Mouse (Mus musculus) Muller cell, postnatal 12 days (primary cell): ENCODE data around the gene Fxyd3.

Experiments
- DNase-seq: peaks from one replicate; pipeline ENCODE4 v3.0.0-alpha.2; 2015; ENCODE audit errors: inconsistent ontology term

The Fxyd3 gene

DNA sequence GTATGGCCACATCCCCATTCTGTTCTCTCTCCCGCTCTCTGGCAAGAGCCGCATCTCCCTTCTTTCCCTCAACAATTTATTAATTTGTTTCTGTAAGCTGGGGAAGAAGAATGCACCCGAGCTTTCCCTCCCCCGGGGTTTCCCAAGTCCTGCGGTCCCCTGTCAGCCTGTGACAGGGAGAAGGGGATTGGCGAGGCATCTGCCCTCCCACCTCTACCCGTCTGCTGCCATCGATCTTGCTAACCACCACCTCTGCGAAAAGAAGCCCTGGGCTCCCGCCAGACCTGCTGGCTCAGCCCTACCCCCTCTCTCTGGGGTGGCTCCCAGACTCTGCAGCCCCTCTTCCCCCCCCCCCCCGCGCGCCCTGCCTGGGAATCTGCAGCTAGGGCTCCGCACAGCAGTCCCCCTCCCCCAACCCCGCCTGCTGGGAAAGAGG is 26.6 kb downstream of the Fxyd3 start:
- peak; percentile 39 for DNase-seq

DNA sequence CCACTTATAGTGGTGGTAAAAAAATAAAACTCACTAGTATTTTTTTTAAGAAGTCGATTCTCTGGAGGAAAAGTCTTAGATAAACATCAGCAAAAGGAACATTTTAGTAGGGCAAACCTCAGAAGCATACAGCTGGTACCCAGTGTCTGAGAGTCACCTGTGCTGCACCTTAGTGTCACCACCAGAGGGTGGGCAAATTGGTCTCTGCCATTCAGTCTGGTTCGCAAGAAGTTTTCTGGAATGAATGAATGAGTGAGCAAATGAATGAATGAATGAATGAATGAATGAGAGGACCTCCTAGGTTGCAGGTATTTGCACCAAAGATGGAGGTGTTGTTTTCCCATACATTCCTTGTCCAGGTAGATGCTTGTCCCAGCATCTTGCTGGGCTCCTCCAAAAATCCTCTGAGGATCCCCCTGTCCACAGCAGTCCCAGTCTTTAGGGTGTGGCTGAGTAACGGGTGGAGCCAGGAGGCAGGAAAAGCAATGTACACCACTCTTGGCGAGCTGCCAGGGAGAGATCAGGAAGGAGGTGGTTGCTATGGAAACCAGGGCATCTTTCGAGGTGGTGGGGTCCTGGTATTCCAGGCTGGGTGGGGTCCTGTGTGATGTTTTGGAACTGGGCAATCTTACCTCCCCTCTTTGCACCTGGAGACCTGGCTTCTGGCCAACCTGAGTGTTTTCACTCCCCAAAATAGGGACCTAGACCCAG is 27.2 kb downstream of the Fxyd3 start:
- no peak for DNase-seq

DNA sequence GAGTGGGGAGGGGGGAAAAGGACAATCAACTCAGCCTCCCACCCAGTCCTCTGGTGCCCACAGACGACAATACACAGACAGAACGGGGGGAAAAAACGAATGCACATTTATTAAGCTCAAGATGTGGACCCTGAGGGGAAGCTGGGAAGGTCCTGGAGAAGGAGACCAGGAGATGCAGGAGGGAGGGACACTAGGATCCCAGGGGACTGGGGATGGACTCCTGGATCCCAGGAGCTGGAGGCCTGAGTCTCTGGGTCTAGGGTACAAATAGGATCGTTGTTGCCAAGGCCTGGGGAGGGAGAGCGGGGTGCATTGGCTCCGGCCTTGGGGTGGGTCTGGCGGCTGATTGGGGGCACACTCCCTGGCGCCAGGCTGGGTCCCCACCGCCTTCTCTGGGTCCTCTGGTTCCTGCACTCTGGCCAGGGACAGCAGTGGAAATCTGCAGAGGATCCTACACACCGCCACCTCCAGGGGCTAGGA is 34.0 kb downstream of the Fxyd3 start, which contains the start of gene Fxyd5:
Fxyd5 (minus strand) TSS at position 51 of the 480 bp plus-strand sequence.
- no peak for DNase-seq

DNA sequence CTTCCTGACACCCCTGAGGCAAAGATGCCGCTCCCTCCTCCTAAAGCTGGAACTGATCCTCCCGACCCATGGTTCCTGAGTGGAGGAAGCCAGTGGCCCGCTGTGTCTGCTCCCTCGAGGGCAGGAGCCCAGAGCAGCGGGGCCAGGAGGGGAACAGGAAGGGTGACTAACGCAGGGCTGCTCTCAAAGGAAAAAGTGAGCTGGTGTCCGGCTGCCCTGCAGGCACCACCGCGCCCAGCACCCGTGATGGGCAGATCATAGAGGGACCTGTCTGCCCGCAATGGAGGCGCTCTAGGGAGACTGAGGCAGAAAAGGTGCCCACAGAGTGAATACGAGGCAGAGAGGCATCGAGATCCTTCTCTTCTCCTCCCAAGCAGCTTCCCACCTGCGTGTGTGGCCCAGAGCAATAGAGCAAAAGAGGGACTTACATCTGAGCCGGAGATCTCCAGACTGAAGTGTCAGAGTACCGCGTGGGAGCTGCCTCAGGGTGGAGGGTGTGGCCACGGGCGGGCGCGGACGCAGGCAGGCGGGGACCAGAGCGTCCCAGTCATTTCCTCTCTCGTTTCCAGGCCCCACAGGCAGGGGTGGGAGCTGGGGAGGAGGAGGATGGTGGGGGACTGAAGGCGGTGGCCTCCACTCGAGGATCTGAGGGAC is 34.7 kb downstream of the Fxyd3 start:
- DNase-seq: peak; percentile 67

DNA sequence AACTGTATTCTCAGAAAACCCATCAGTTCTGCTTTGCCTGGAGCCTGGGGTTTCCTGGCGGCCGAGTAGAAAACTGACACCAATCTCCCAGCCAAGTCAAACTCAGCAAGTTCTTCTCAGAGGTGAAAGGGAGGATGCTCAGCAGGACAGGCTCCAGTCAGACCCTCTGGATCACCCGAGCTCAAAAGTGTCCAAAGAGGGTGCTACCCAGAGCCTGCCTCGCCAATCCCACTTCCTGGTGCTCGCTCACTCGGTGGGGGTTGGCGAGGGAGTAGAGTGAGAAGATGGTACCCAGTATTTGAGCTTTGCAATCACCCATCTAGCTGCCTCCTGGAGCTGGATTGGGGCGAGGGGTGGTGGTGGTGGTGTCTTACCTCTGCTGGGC is 35.5 kb downstream of the Fxyd3 start:
- no peak for DNase-seq

DNA sequence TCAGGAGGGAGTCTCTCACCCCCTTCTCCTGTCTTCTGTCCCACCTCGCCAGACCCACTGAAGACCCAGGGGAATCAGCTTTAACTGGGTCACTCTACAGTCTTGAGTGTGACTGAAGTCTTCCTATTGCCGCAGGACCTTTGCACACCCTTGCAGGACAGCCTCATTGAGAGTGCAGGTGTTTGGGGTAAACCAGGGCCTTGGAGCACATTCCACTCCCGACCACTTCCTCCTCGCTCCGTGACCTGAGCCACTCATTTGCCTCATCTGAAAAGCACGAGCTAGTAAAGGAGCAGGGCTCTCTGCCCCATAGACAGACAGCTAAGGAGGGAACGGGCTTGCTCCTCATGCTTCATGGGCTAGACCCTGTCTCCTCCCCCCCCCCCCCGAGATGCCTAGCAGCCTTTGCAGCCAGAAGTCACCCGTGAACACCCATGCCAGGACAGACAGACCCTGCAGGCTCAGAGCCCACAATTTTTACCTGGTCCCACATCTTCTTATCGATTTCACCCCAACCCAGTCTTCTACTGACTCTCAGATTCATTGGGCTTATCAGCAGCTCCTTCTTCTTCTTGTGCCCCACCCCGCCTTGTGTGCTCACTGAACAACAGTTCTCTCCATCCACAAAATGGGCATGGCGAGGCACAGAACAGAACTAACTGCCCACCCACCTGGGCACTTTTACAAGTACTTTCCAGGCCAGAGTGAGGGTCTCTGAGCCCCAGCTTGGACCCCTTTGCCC is 36.1 kb downstream of the Fxyd3 start:
- no peak for DNase-seq

DNA sequence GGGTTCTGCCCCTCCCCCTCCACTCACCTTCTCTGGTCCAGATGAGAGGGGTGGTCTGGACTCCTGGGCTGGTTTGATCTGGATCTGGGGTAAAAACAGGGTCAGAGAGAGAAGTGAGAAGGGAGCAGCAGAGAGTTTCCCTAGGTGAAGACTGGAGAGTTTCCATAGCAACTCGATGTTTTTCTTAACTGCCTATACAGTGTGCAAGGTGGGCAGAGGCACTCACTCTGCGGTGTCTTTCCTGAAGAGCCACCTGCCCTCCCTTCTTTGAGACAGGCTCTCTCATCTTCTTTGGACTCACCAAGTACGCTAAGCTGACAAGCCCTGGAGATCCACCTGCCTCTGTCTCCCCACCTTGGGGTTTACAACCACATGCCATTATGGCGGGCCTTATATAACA is 37.5 kb downstream of the Fxyd3 start:
- no peak for DNase-seq

DNA sequence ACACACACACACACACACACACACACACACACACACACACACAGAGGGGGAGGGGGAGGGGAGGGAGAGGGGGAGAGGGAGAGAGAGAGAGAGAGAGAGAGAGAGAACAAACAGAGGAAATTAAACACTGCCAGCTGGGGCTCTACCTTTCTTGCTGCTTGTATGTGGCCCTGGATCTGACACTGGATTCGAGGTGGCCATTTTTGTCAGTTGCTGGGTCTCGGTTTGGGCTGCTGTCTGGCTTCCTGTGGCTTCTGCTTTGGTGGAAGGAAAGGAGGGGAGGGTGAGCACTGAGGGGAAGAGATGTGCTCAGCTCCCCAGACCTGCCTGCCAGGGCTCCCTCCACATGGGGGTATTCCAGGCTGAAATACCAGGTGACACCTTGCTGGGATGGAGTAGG is 38.8 kb downstream of the Fxyd3 start:
- no peak for DNase-seq

DNA sequence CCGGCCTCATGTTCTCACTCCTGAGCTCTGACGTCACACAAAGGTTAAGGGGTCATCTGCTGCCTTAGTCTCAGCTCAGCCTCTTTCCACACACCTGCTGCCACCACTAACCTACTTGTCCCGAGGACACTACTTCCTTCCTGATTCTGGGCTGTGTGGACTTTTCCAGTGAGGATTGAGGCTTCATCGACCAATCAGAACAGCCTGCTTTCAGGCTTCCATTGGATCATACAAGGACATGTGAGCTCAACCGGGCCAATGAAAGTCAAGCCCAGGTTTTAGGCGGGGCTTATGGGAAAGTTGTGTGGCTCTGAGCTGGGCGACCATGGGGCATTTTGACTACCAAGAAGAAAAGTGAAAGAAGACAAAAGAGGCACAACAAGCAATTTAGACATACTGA is 39.6 kb downstream of the Fxyd3 start:
- DNase-seq: no peak

DNA sequence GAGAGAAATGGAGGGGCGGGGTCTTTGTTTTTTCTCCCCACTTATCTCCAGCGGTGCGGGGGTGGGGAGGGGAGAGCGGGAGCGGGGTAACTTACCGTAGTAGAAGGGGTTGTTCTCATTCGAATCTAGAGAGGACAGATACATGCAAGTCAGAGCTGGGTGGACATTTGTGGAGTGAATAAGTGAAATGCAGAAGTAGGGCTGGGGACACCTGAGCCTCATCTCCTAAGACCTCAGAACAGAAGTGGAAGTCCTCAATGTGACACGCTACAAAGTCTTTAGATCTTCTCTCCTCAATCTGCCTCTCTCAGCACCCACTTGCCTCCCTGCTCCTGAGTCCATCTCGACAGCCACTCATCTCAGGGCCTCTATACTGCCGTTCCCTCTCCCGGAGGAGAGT is 41.2 kb downstream of the Fxyd3 start:
- no peak for DNase-seq

DNA sequence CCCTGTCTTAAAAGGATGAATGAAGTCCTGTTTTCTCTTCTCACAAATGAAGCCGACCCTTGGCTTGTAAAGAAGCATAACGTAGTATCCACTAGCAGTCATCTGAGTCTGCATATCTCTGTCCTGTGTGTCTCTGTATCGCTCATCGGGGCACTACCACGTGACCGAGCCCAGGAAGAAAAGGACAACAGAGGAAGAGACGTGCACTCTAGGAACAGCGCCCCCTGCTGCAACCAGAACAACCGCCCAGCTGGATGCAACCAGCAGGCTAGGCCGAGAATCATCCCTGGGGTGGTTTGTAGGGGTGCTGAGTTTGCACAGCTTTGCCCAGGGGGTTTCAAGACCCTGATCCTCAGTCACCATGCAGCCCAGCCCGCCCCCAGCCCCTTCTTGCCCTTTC is 41.7 kb downstream of the Fxyd3 start:
- no peak for DNase-seq

DNA sequence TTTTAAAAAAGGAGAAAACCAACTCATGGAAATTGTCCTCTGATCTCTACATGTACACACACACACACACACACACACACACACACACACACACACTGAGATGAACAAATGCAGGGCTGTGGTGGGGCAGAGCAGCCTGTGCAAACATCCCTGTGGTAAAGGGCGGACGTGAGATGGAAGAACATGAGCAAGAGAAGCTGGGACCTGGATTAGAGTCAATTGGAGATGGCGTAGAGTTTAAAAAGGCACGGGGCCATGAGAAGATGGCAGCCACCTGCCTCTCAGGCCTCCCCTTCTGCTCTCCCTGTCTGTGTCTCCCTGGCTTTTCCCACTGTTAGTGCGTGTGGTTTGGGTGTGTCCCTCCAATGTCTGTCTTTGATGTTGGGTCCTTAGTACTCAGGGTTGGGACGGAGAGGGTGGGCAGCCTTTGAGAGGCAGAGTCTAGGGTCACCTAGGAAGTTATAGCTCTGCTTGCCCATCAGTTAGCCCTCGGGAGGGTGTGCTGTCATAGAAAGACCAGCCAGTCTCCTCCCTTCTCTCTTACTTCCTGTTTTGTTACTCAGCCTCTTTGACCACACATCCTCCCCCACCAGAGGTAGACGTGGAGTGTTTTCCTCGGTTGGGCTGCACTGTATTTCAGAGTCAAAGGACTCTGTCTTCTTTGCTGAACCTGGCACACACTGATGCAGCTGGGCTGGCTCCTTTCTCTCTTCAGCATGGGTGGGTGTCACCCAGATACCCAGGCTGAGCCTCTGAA is 42.9 kb downstream of the Fxyd3 start:
- no peak for DNase-seq

DNA sequence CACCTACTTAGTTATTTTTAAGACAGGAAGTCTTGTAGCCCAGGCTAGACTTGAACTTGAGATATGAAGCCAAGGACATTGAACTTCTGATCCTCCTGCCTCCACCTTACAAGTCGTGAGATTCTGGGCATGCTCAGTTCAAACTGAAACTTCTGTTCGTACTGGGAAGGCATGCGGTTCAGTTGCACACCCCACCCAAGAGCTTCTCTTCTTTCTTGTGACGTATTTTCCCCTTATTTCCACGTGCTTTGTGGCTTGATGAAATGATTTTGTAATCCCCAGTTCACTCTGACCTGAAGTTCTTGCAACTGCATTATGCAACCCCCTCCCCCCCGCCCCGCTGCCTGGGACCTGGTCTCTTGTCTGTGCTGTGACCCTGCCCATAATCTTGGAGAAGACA is 44.8 kb downstream of the Fxyd3 start:
- no peak for DNase-seq

DNA sequence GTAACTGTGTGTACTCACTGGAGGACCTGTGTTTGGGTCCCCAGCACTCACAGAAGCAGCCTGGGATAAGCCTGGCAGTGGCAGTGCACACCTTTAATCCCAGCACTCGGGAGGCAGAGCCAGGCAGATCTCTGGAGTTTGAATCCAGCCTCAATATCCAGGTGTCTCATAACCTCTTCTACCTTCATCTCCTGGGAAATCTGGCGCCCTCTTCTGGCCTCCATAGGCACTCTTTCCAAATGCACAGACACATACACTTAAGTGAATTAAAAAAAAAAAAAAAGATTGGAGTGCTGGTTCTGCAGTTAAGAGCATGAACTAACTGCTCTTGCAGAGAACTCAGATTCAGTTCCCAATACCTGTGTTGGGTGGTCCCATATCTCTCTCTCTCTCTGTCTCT is 45.8 kb downstream of the Fxyd3 start:
- DNase-seq: no peak

DNA sequence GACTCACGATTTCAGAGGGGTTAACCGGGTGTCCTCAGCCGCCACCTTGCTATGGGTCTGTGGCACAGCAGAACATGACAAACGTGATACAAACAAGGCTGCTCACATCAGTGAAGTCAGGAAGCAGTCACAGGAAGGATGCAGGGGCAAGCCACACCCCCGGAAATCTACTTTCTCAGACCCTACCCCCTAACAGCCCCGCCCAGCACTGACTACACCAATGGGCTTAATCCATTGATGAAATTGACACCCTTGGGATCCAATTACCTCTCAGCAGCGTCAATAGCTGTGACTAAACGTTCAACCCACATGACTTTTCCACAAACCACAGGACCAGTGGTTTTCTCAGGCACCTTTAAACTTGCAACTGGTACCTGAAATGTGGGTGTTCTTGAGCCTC is 47.9 kb downstream of the Fxyd3 start:
- no peak for DNase-seq
